Mouse (Mus musculus): ENCODE measurements around the gene Nln.

GRCm38 (mm10) chr13:104122078-104122840 is 12.8 kb upstream of the Nln start:
- TF ChIP-seq EP300 (IDR thresholded peaks at IDR 0.05; ENCODE audit: insufficient read depth, low read depth, low read length) (no peak), POLR2A (IDR thresholded peaks at IDR 0.05; ENCODE audit: insufficient read depth, low read length) (no peak)

Measured in ES-Bruce4 (cell line).